Mouse (Mus musculus) gastrocnemius, adult 2 months (tissue): Measurements from ENCODE around the gene 1700025G04Rik. TPM values are rescaled to one million over a fixed set of nuclear protein-coding genes. Genes with fewer than 3 reads are reported as not detected.

Experiments used
- DNase-seq: peaks from one replicate; pipeline ENCODE4 v3.0.0; 2022
- H3K27ac ChIP-seq: fragments of 200-600 bp; 2 replicates; pipeline ENCODE4 v1.8.1; 2022; ENCODE audit warnings: mild to moderate bottlenecking
- H3K4me3 ChIP-seq: fragments of 200-600 bp; 2 replicates; pipeline ENCODE4 v1.8.1; 2022; ENCODE audit warnings: mild to moderate bottlenecking, moderate library complexity
- CTCF ChIP-seq: fragments of 200-600 bp; IDR thresholded peaks from 2 replicates; pipeline ENCODE4 v1.8.1; 2022; ENCODE audit warnings: antibody characterized with exemption, mild to moderate bottlenecking, moderate library complexity
- intact Hi-C: fragments of 180-260 bp; cut with DNase I; formaldehyde crosslinking; loops from one replicate; pipeline ENCODE4 v1.15.1; 2025
- total RNA-seq, 2 experiments: library from RNA; stranded (reverse); gene quantifications; 2 replicates each; pipeline ENCODE4 v1.2.3; 2021

1700025G04Rik gene
- total RNA-seq, 2 experiments from 2014 or later: 66.2 to 72.2 TPM

GRCm38 (mm10) chr1:152020070-152020469 is 69.9 kb downstream of the 1700025G04Rik start:
- no peak for DNase-seq
- intact Hi-C loops: no loop called here
- TF ChIP-seq CTCF: no peak
- no peak overlapping the region for H3K4me3 ChIP-seq
- H3K27ac ChIP-seq: no peak overlapping the region

DNA sequence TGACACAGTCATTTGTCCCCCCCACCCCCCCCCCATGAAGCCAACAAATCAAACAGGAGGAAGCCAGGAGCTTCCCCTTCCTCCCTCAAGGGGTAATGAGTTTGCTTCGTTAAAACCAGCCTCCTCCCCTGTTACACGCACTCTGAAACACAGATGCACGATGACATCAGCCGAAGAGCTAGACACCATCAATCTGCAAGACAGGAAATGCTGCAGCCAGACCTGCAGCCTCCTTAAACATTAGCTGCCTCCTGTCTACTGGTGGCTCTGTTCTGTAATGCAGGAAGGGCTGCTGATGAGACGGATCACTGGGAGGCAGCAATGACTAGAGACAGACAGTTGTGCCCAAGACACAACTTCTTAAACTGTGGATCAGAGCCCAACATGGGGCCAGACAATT is 70.7 kb downstream of the 1700025G04Rik start:
- TF ChIP-seq CTCF: no peak
- no peak overlapping the region for H3K4me3 ChIP-seq
- no peak overlapping the region for H3K27ac ChIP-seq
- no peak for DNase-seq
- intact Hi-C loops: no loop called here

GRCm38 (mm10) chr1:152018322-152018721 is 71.6 kb downstream of the 1700025G04Rik start:
- no peak for TF ChIP-seq CTCF
- no peak overlapping the region for H3K4me3 ChIP-seq
- no peak overlapping the region for H3K27ac ChIP-seq
- no peak for DNase-seq
- intact Hi-C loops: no loop called here

- intact Hi-C loops: no loop called here
- TF ChIP-seq CTCF: no peak
- DNase-seq: no peak
- no peak overlapping the region for H3K27ac ChIP-seq
- H3K4me3 ChIP-seq: no peak overlapping the region
Observed at GRCm38 (mm10) chr1:152016663-152017062, 73.3 kb downstream of the 1700025G04Rik start.

DNA sequence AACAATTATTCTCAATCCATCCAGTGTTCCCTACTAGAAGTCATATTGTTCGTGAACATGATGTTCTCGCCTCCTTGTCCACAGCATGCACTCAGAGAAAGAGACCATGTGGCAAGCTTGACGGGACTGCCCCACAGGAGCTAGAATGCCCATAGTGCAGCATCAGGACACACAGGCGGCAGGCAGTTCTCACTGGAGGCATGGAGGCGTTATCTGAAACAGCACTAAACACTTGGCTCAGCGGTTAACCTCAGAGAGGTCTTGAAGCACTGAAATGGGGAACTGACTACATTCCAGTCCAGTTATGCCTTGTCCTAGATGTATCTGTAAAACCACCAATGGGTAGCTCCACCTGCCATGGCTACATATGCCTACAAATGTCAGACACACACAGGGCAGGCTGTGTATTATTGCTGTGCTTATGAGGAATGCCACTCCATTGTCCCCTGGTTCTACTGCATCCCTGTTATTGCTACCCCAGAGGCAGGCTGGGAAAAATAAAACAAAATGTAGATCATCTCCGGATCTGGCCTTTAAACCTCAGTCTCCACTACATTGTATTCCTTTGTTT is 74.3 kb downstream of the 1700025G04Rik start:
- DNase-seq: no peak
- intact Hi-C loops: no loop called here
- Histone ChIP-seq H3K4me3 (no peak overlapping the region), H3K27ac (no peak overlapping the region)
- TF ChIP-seq CTCF: no peak

DNA sequence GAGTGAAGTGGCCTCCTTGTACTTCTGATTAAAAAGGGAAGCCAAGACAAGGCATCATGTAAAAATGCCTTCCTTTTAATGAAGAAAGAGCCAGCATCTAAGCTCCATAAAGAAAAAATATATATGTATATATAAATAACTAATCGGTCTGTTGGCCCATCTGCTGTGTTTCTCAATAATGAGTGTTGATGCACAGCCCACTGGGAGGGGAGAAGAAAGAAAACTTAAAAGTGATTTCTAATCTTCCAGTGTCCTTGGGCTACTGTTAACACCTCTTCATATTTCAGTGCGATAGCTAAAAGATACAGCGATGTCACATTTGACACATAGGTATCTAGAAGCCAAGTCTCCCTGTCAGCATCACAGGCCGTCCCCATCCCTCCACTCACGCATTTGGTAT is 78.2 kb downstream of the 1700025G04Rik start:
- no peak overlapping the region for H3K4me3 ChIP-seq
- no peak for DNase-seq
- no peak overlapping the region for H3K27ac ChIP-seq
- intact Hi-C loops: no loop called here
- TF ChIP-seq CTCF: no peak

- intact Hi-C loops: no loop called here
- TF ChIP-seq CTCF: no peak
- Histone ChIP-seq H3K27ac (no peak overlapping the region), H3K4me3 (no peak overlapping the region)
- DNase-seq: no peak
Observed at GRCm38 (mm10) chr1:152010251-152010980, 79.5 kb downstream of the 1700025G04Rik start.

- Histone ChIP-seq H3K4me3 (no peak overlapping the region), H3K27ac (no peak overlapping the region; the same call in 1 of the 2 replicates)
- no peak for TF ChIP-seq CTCF
- intact Hi-C loops: no loop called here
- DNase-seq: peak; percentile 22
Observed at GRCm38 (mm10) chr1:152008473-152008991, 81.4 kb downstream of the 1700025G04Rik start.

DNA sequence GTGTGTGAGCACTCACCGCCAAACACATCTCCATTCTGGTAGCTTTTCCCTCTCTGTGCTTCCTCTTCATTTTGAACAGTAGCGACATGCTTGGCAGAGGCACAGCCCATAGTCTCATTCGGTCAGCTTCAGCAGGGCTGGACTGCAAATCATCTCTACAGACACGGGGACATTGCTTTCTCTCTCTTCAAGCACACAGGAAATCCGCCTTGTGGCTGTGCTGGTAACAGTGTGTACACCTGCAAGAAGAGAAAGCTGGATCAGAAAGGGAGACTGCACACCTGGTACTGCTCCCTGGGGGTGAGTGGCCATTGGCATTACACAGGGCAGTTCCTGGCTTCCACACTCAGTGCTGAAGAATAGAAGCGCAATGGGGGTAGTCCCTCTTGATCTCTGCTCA is 83.4 kb downstream of the 1700025G04Rik start:
- no peak for TF ChIP-seq CTCF
- Histone ChIP-seq H3K27ac (no peak overlapping the region), H3K4me3 (no peak overlapping the region)
- intact Hi-C loops: no loop called here
- no peak for DNase-seq

DNA sequence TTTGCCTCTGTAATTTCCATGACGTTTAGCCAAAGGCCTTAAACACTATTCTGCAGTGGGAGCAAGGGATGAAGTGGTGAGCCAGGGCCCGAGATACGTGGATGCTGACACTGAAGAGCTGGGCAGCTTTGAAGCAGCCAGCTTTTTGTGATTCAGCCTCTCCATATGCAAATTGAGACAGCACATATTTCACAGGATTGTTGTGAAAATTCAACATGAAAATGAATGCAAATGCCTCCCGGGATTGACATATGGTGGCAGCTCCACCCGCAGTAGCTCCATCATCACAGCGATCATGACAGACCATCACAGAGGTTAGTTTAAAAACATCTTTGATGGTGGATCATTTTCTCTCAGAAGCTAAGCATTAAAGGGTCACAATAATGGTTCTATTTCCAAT is 85.4 kb downstream of the 1700025G04Rik start:
- no peak overlapping the region for H3K27ac ChIP-seq
- DNase-seq: no peak
- H3K4me3 ChIP-seq: no peak overlapping the region
- TF ChIP-seq CTCF: no peak
- intact Hi-C loops: no loop called here

DNA sequence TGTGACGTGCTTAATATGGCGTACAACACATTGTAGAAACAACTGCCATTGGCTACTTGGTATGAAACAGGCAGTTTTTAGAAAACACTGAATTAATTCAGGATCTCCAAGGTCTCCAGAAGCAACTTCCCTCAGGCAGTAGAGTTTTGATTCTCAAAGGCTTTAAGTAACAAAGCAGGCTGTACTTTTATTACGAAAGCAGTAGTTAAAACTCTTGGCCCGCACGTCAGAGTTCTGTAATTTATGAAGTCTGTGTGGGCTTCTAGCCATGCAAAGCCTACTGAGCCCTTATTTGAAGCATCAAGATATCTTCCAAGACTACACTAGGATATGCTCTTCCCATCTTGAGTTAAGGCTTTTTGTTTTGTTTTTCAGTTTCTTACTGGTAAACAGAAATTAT is 89.5 kb downstream of the 1700025G04Rik start:
- no peak for DNase-seq
- H3K4me3 ChIP-seq: no peak overlapping the region
- intact Hi-C loops: no loop called here

GRCm38 (mm10) chr1:151999424-151999842 is 90.5 kb downstream of the 1700025G04Rik start:
- peak; percentile 73 for DNase-seq
- no peak for TF ChIP-seq CTCF
- intact Hi-C loops: no loop called here
- H3K4me3 ChIP-seq: no peak overlapping the region
- peak overlapping the region; percentile 85 for H3K27ac ChIP-seq

More for the DNA sequence above, 89.5 kb downstream of the 1700025G04Rik start:
- peak overlapping the region; percentile 63 for H3K27ac ChIP-seq
- no peak for TF ChIP-seq CTCF

GRCm38 (mm10) chr1:151998721-151999206 is 91.2 kb downstream of the 1700025G04Rik start:
- no peak for TF ChIP-seq CTCF
- Histone ChIP-seq H3K27ac (peak overlapping the region; percentile 85), H3K4me3 (no peak overlapping the region)
- intact Hi-C loops: no loop called here
- DNase-seq: no peak
